9 mouse cellular contexts compared by ENCODE assay signal in genomic region chr7:98177566-98177928, GRCm38 (mm10). TPM values are rescaled to one million over a fixed set of nuclear protein-coding genes. Genes with fewer than 3 reads are reported as not detected.
A peak's percentile ranks its signal among the peaks of the same experiment; 100 is the strongest.
DNase-seq lines count a peak whose midpoint lies in the region; ATAC-seq and TF ChIP-seq lines count a peak whose summit lies in the region.
"Had no signal": no experiment of that assay in that cellular context is flagged by ENCODE, and none has a peak within 500 bp of the region (broad histone marks: within the 10 kb centered on the region; RNA-seq: fewer than 3 reads in every experiment).

No protein-coding gene starts in this region.

- peaks cover 40% of the 10 kb centered on the region for H3K4me1 ChIP-seq in heart, embryonic 12.5 days (replicated peaks)
- peaks cover 66% of the 10 kb centered on the region for H3K4me1 ChIP-seq in E14TG2a.4 (replicated peaks; ENCODE audit: low read depth, low read length)
- peaks cover 6% of the 10 kb centered on the region for H3K4me1 ChIP-seq in forebrain, embryonic 14.5 days (ENCODE audit: control insufficient read depth, insufficient read depth, low read length)
- peaks cover 70% of the 10 kb centered on the region for H3K4me1 ChIP-seq in liver, embryonic 15.5 days (replicated peaks)

- ATAC-seq in heart, embryonic 12.5 days (ENCODE audit: insufficient number of reproducible peaks, low FRiP score) = no peak
- no peak for ATAC-seq in forebrain, embryonic 14.5 days
- ATAC-seq in liver, embryonic 15.5 days (ENCODE audit: insufficient read depth) = no peak

- no peaks in the 10 kb centered on the region for H3K27me3 ChIP-seq in heart, embryonic 12.5 days (replicated peaks)
- H3K27me3 ChIP-seq in E14TG2a.4 (ENCODE audit: insufficient read depth, low read length) = no peaks in the 10 kb centered on the region
- H3K27me3 ChIP-seq in forebrain, embryonic 14.5 days (replicated peaks; ENCODE audit: control insufficient read depth, insufficient read depth, low read length) = no peaks in the 10 kb centered on the region
- H3K27me3 ChIP-seq in liver, embryonic 15.5 days = no peaks in the 10 kb centered on the region

- no peak overlapping the region for H3K27ac ChIP-seq in heart, embryonic 12.5 days (ENCODE audit: poor library complexity, severe bottlenecking)
- no peak overlapping the region for H3K27ac ChIP-seq in forebrain, embryonic 14.5 days (ENCODE audit: low read depth, low read length)
- H3K27ac ChIP-seq in liver, embryonic 15.5 days (replicated peaks) = peak overlapping the region; percentile 97

- 2% methylated on average over 9 of the region's 9 CpGs for WGBS in heart, embryonic 12.5 days
- WGBS in forebrain, embryonic 14.5 days = 9% methylated on average over 9 of the region's 9 CpGs
- WGBS in liver, embryonic 15.5 days (ENCODE audit: insufficient replicate concordance) = 1% methylated on average over 9 of the region's 9 CpGs

- TF ChIP-seq CTCF in E14TG2a.4 (conservative IDR thresholded peaks at IDR 0.05; ENCODE audit: low read length) = no peak

- H3K4me2 ChIP-seq in heart, embryonic 12.5 days = peak overlapping the region; percentile 77
- peak overlapping the region; percentile 72 for H3K4me2 ChIP-seq in forebrain, embryonic 14.5 days (ENCODE audit: low read length)
- peak overlapping the region; percentile 88 for H3K4me2 ChIP-seq in liver, embryonic 15.5 days

- H3K36me3 ChIP-seq in heart, embryonic 12.5 days = no peaks in the 10 kb centered on the region
- peaks cover 2% of the 10 kb centered on the region; the same call in 1 of the 2 replicates for H3K36me3 ChIP-seq in E14TG2a.4 (ENCODE audit: insufficient read depth, low read length)
- no peaks in the 10 kb centered on the region for H3K36me3 ChIP-seq in forebrain, embryonic 14.5 days (ENCODE audit: control insufficient read depth, insufficient read depth, low read length)
- H3K36me3 ChIP-seq in liver, embryonic 15.5 days (replicated peaks) = no peaks in the 10 kb centered on the region

- peak overlapping the region; percentile 67 for H3K9ac ChIP-seq in heart, embryonic 12.5 days
- H3K9ac ChIP-seq in forebrain, embryonic 14.5 days (ENCODE audit: low read length) = peak overlapping the region; percentile 75
- H3K9ac ChIP-seq in liver, embryonic 15.5 days = peak overlapping the region; percentile 86

- intact Hi-C loops in heart, postnatal 25 days (cut with DNase I) = no loop called here
- intact Hi-C loops in left cerebral cortex, postnatal 4 days (cut with DNase I) = no loop called here

- H3K9me3 ChIP-seq in heart, embryonic 12.5 days (replicated peaks) = no peaks in the 10 kb centered on the region
- no peaks in the 10 kb centered on the region for H3K9me3 ChIP-seq in E14TG2a.4 (ENCODE audit: low read length)
- H3K9me3 ChIP-seq in forebrain, embryonic 14.5 days (replicated peaks; ENCODE audit: control insufficient read depth, low read length) = no peaks in the 10 kb centered on the region
- no peaks in the 10 kb centered on the region for H3K9me3 ChIP-seq in liver, embryonic 15.5 days (replicated peaks)

- peak overlapping the region; percentile 68 for H3K4me3 ChIP-seq in heart, embryonic 12.5 days
- peak overlapping the region; percentile 92 for H3K4me3 ChIP-seq in E14TG2a.4 (replicated peaks; ENCODE audit: low read length)
- H3K4me3 ChIP-seq in forebrain, embryonic 14.5 days (ENCODE audit: low read depth, low read length) = peak overlapping the region; percentile 68
- peak overlapping the region; percentile 96 for H3K4me3 ChIP-seq in liver, embryonic 15.5 days (replicated peaks)

- no peak for DNase-seq in heart, postnatal 25 days (ENCODE audit: low spot score)
- DNase-seq in forebrain, embryonic 14.5 days (ENCODE audit: low spot score) = no peak
- no peak for DNase-seq in right cerebral cortex, postnatal 10 days (ENCODE audit: low spot score in 2 of 2)
- no peak for DNase-seq in urinary bladder, adult 2 months (ENCODE audit: low spot score)
- DNase-seq in left cerebral cortex, postnatal 4 days = no peak

RNA-seq across cellular contexts. Expression of gene Capn5, which starts 0.5 kb away (rescaled TPM):
- 7.4 and 8.0 TPM in 2 replicates for polyA plus RNA-seq in heart, embryonic 12.5 days (2016; fragmentation: Nextera tagmentation; extraction: Ambion mirVana)
- total RNA-seq in heart, postnatal 25 days (2021) = 1 to 10 TPM; 1.9 to 2.0 TPM
- 6.1 and 8.2 TPM in 2 replicates for polyA plus RNA-seq in forebrain, embryonic 14.5 days (2014; fragmentation: Nextera tagmentation; extraction: Ambion mirVana)
- polyA plus RNA-seq in liver, embryonic 15.5 days (2015; fragmentation: Nextera tagmentation; extraction: Ambion mirVana) = 14.3 and 15.5 TPM in 2 replicates
- 71.4 and 76.6 TPM in 2 replicates for polyA plus RNA-seq in urinary bladder, adult 2 months (2012; rRNA removed)
- 10 to 100 TPM; 51.0 to 52.2 TPM for total RNA-seq in left cerebral cortex, postnatal 4 days (2021)

RNA-seq across cellular contexts. Expression of gene B3gnt6, which starts 21.7 kb away (rescaled TPM):
- 0.10 TPM in 1 of 2 replicates, not detected in the other for polyA plus RNA-seq in heart, embryonic 12.5 days (2016; fragmentation: Nextera tagmentation; extraction: Ambion mirVana)
- total RNA-seq in heart, postnatal 25 days (2021) = not detected
- 0.19 and 0.32 TPM in 2 replicates for polyA plus RNA-seq in forebrain, embryonic 14.5 days (2014; fragmentation: Nextera tagmentation; extraction: Ambion mirVana)
- polyA plus RNA-seq in liver, embryonic 15.5 days (2015; fragmentation: Nextera tagmentation; extraction: Ambion mirVana) = 0.08 TPM in 1 of 2 replicates, not detected in the other
- polyA plus RNA-seq in urinary bladder, adult 2 months (2012; rRNA removed) = 0.32 and 0.46 TPM in 2 replicates
- under 1 TPM; 0.16 to 0.28 TPM for total RNA-seq in left cerebral cortex, postnatal 4 days (2021)
- total RNA-seq: neutrophil, adult 5-6 weeks had no signal

RNA-seq across cellular contexts. Expression of gene Omp, which starts 32.2 kb away (rescaled TPM):
- 0.19 and 0.20 TPM in 2 replicates for polyA plus RNA-seq in heart, embryonic 12.5 days (2016; fragmentation: Nextera tagmentation; extraction: Ambion mirVana)
- total RNA-seq in heart, postnatal 25 days (2021) = under 1 TPM in 1 of 2 experiments, not detected in 1; 0.11 TPM
- 0.30 and 0.32 TPM in 2 replicates for polyA plus RNA-seq in forebrain, embryonic 14.5 days (2014; fragmentation: Nextera tagmentation; extraction: Ambion mirVana)
- polyA plus RNA-seq in liver, embryonic 15.5 days (2015; fragmentation: Nextera tagmentation; extraction: Ambion mirVana) = 0.54 and 0.78 TPM in 2 replicates
- polyA plus RNA-seq in urinary bladder, adult 2 months (2012; rRNA removed) = 1.7 and 2.2 TPM in 2 replicates
- 1 to 10 TPM; 1.4 to 2.1 TPM for total RNA-seq in left cerebral cortex, postnatal 4 days (2021)

RNA-seq across cellular contexts. Expression of gene Myo7a, which starts 58.2 kb away (rescaled TPM):
- 13.6 and 14.4 TPM in 2 replicates for polyA plus RNA-seq in heart, embryonic 12.5 days (2016; fragmentation: Nextera tagmentation; extraction: Ambion mirVana)
- 1 to 10 TPM; 4.2 to 5.4 TPM for total RNA-seq in heart, postnatal 25 days (2021)
- polyA plus RNA-seq in forebrain, embryonic 14.5 days (2014; fragmentation: Nextera tagmentation; extraction: Ambion mirVana) = 7.7 and 10.7 TPM in 2 replicates
- 8.8 and 9.8 TPM in 2 replicates for polyA plus RNA-seq in liver, embryonic 15.5 days (2015; fragmentation: Nextera tagmentation; extraction: Ambion mirVana)
- 29.5 and 35.3 TPM in 2 replicates for polyA plus RNA-seq in urinary bladder, adult 2 months (2012; rRNA removed)
- 10 to 100 TPM; 17.8 to 18.7 TPM for total RNA-seq in left cerebral cortex, postnatal 4 days (2021)
